Mouse (Mus musculus): ENCODE data around the gene Rpf1. TPM values are rescaled to one million over a fixed set of nuclear protein-coding genes. Genes with fewer than 3 reads are reported as not detected.

Rpf1 gene
- polyA plus RNA-seq, 1 experiment from 2014 or later: 35.0 TPM

DNA sequence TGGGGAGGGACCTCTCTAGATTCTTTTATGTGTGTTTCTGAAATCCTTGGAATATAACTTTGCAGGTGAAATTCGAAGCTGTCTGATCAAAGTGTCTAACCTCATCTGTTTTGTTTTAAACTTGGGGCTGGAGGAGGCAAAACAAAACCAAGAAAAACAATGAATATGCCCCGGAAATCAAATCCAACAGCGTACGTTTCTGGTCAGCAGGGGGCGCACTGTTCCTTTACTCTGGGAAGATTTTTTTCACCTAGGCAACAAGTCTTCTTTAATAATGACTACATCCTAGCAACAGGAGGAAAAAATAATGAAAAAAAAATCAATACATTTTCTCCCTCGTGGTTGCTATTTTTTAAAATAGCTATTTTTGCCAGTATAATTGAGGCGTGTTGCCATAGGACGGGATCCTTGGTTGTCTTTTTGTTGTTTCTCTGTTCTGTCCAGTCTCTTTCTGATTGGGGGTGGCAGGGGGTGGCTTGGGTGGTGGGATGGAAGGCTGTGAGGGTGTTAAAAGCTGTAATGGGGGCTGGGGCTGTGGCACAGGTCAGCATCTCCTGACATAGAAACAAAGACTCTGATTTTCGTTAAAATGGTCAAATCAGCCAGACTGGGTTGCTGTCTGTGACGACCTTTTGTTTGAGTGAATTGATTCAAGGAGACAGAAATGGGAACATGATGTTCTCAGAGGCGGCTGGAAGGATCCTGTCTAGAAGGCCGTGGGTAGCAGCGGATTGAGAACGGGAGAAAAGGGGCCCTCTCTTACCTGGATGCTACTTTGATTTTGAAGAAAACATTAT, 43.2 kb upstream of the Rpf1 start:
- H3K36me3 ChIP-seq (ENCODE audit: control insufficient read depth, insufficient read depth, low read length): no peaks in the 10 kb centered on the region
- ATAC-seq (ENCODE audit: insufficient number of reproducible peaks, insufficient read depth, low FRiP score, low read depth): no peak
- H3K27me3 ChIP-seq (ENCODE audit: control insufficient read depth, insufficient read depth, low read length): no peaks in the 10 kb centered on the region
- H3K9ac ChIP-seq (ENCODE audit: low read length): no peak overlapping the region
- no peaks in the 10 kb centered on the region for H3K9me3 ChIP-seq (ENCODE audit: control insufficient read depth, low read length)
- 37% methylated on average over 14 of the region's 14 CpGs for WGBS
- H3K4me3 ChIP-seq (ENCODE audit: control insufficient read depth in 1 of 2, insufficient read depth in 1 of 2, low read depth in 1 of 2, low read length in 2 of 2): no peak overlapping the region
- H3K4me1 ChIP-seq (ENCODE audit: control insufficient read depth in 2 of 2, insufficient read depth in 2 of 2, low read length in 2 of 2): no peaks in the 10 kb centered on the region
- H3K4me2 ChIP-seq (ENCODE audit: low read length): 0 out of 2 replicates have a peak overlapping the region, but pooled peaks have one; percentile 20
- H3K27ac ChIP-seq (replicated peaks in 1 of 2; ENCODE audit: control insufficient read depth in 1 of 2, insufficient read depth in 1 of 2, low read depth in 2 of 2, low read length in 2 of 2): no peak overlapping the region

DNA sequence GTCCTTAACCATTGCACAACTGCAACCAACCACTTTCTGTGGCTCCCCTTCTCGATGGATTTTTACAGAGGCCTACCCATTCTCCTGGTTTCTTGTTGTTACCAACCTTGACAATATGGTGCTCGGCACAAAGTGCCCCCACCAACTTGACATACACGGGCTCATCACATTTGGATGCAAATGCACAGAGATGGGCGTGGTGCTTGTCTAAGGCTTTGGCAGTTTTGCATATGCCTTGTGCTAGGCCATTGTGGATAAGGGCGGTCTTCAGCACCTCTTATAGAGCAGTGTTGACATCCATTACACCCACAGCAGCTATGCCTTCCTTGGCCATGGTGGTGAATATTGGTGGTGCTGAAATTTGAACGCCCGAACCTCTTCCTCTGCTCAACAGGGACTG, 41.7 kb upstream of the Rpf1 start:
- Histone ChIP-seq H3K4me2 (ENCODE audit: low read length) (no peak overlapping the region), H3K9me3 (ENCODE audit: control insufficient read depth, low read length) (no peaks in the 10 kb centered on the region), H3K36me3 (ENCODE audit: control insufficient read depth, insufficient read depth, low read length) (no peaks in the 10 kb centered on the region), H3K9ac (ENCODE audit: low read length) (no peak overlapping the region), H3K27ac (replicated peaks in 1 of 2; ENCODE audit: control insufficient read depth in 1 of 2, insufficient read depth in 1 of 2, low read depth in 2 of 2, low read length in 2 of 2) (no peak overlapping the region), H3K27me3 (ENCODE audit: control insufficient read depth, insufficient read depth, low read length) (no peaks in the 10 kb centered on the region), H3K4me1 (ENCODE audit: control insufficient read depth in 2 of 2, insufficient read depth in 2 of 2, low read length in 2 of 2) (no peaks in the 10 kb centered on the region), H3K4me3 (ENCODE audit: control insufficient read depth in 1 of 2, insufficient read depth in 1 of 2, low read depth in 1 of 2, low read length in 2 of 2) (no peak overlapping the region)
- no peak for ATAC-seq (ENCODE audit: insufficient number of reproducible peaks, insufficient read depth, low FRiP score, low read depth)
- 83% methylated on average over 7 of the region's 7 CpGs for WGBS

DNA sequence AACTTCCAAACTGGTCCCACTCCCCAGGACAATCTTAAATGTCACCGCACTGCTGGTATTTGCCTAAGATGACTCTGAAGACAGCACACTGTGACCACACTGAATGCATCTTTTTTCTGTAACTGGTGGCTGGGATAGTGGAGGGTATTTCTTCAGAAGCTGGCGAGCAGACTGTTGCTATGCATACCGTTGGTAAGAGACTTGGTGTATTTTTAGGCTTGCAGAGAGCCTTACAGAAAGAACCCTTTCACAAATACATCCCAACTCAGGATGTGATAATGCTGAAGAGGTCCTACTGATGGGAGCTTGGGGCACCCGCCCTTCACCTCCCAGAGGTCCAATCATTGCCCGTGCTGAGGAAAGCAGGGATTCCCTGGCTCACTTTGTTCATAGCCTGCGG, 36.3 kb upstream of the Rpf1 start:
- Histone ChIP-seq H3K9me3 (ENCODE audit: control insufficient read depth, low read length) (no peaks in the 10 kb centered on the region), H3K4me3 (ENCODE audit: control insufficient read depth in 1 of 2, insufficient read depth in 1 of 2, low read depth in 1 of 2, low read length in 2 of 2) (no peak overlapping the region), H3K36me3 (ENCODE audit: control insufficient read depth, insufficient read depth, low read length) (no peaks in the 10 kb centered on the region), H3K27me3 (ENCODE audit: control insufficient read depth, insufficient read depth, low read length) (no peaks in the 10 kb centered on the region), H3K27ac (replicated peaks in 1 of 2; ENCODE audit: control insufficient read depth in 1 of 2, insufficient read depth in 1 of 2, low read depth in 2 of 2, low read length in 2 of 2) (no peak overlapping the region), H3K9ac (ENCODE audit: low read length) (no peak overlapping the region), H3K4me1 (ENCODE audit: control insufficient read depth in 2 of 2, insufficient read depth in 2 of 2, low read length in 2 of 2) (0 out of 4 replicates have a peak, but pooled peaks cover 0 to 2% of the 10 kb centered on the region in 2 experiments), H3K4me2 (ENCODE audit: low read length) (no peak overlapping the region)
- 32% methylated on average over 6 of the region's 6 CpGs for WGBS
- no peak for ATAC-seq (ENCODE audit: insufficient number of reproducible peaks, insufficient read depth, low FRiP score, low read depth)

DNA sequence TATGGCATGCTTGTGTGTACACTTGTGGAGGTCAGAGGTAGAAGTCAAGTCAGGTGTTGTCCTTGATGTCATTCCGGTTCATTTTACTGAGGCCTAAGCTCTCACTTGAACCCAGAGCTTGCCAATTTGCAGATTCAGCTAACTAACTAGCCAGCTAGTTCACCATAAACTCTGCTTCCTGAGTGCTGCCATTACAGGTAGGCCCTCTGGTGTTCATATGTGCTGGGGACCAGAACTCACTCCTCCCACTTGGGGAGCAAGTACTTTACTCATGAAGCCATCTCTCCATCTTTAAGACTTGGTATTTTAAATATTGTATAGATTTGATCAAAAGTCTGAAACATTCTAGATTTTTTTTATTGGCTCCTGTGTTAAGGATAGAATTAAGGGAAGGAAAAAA, 35.3 kb upstream of the Rpf1 start:
- H3K4me2 ChIP-seq (ENCODE audit: low read length): no peak overlapping the region
- 80% methylated on average over 1 of the region's 1 CpGs for WGBS
- H3K9ac ChIP-seq (ENCODE audit: low read length): no peak overlapping the region
- no peak overlapping the region for H3K27ac ChIP-seq (replicated peaks in 1 of 2; ENCODE audit: control insufficient read depth in 1 of 2, insufficient read depth in 1 of 2, low read depth in 2 of 2, low read length in 2 of 2)
- no peaks in the 10 kb centered on the region for H3K27me3 ChIP-seq (ENCODE audit: control insufficient read depth, insufficient read depth, low read length)
- 0 out of 4 replicates have a peak, but pooled peaks cover 0 to 2% of the 10 kb centered on the region in 2 experiments for H3K4me1 ChIP-seq (ENCODE audit: control insufficient read depth in 2 of 2, insufficient read depth in 2 of 2, low read length in 2 of 2)
- no peaks in the 10 kb centered on the region for H3K9me3 ChIP-seq (ENCODE audit: control insufficient read depth, low read length)
- no peak for ATAC-seq (ENCODE audit: insufficient number of reproducible peaks, insufficient read depth, low FRiP score, low read depth)
- H3K4me3 ChIP-seq (ENCODE audit: control insufficient read depth in 1 of 2, insufficient read depth in 1 of 2, low read depth in 1 of 2, low read length in 2 of 2): no peak overlapping the region
- H3K36me3 ChIP-seq (ENCODE audit: control insufficient read depth, insufficient read depth, low read length): no peaks in the 10 kb centered on the region

DNA sequence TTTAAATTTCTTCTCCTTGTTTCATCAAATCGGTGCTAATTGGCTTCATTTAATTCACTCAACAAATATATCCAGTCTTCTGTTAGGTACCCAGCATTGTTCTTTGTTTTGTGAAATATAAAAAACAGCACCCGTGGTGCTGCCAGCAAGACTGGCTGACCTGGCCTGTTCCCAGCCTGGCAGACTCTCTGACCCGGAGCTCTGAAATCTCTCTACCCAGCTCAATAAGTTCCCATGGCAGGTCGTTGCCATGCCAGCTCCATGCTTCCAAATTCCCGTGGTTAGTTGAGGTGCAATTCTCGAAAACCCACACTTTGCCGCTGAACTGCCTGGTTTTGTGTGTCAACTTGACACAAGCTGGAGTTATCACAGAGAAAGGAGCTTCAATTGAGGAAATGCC, 33.6 kb upstream of the Rpf1 start:
- WGBS: 76% methylated on average over 7 of the region's 7 CpGs

DNA sequence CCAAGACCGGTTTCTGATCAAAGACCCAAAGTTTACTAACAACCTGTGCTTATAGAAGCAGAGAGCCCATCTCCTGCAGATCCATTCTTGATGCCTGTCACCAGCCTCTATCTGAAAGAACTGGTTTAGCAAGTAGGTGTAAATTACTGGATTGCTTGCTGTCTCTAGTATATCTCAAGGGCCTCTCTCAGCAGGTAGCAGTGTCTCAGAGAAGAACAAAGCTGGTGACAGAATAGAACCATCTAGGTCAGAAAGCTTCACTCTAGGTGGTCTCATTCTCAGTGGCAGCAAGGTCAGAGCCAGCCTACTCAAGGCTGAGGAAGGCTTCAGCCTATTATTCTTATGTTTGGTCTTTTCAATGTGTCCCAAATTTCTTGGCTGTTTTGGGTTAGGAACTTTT, 22.4 kb upstream of the Rpf1 start:
- H3K27me3 ChIP-seq (ENCODE audit: control insufficient read depth, insufficient read depth, low read length): no peaks in the 10 kb centered on the region
- no peak overlapping the region for H3K27ac ChIP-seq (replicated peaks in 1 of 2; ENCODE audit: control insufficient read depth in 1 of 2, insufficient read depth in 1 of 2, low read depth in 2 of 2, low read length in 2 of 2)
- ATAC-seq (ENCODE audit: insufficient number of reproducible peaks, insufficient read depth, low FRiP score, low read depth): no peak
- WGBS: 19% methylated on average over 1 of the region's 1 CpGs
- no peak overlapping the region for H3K9ac ChIP-seq (ENCODE audit: low read length)
- no peaks in the 10 kb centered on the region for H3K4me1 ChIP-seq (ENCODE audit: control insufficient read depth in 2 of 2, insufficient read depth in 2 of 2, low read length in 2 of 2)
- 0 out of 2 replicates have a peak, but pooled peaks cover 4% of the 10 kb centered on the region for H3K9me3 ChIP-seq (ENCODE audit: control insufficient read depth, low read length)
- H3K4me3 ChIP-seq (ENCODE audit: control insufficient read depth in 1 of 2, insufficient read depth in 1 of 2, low read depth in 1 of 2, low read length in 2 of 2): no peak overlapping the region
- H3K4me2 ChIP-seq (ENCODE audit: low read length): no peak overlapping the region
- H3K36me3 ChIP-seq (ENCODE audit: control insufficient read depth, insufficient read depth, low read length): no peaks in the 10 kb centered on the region

More for the DNA sequence above, 33.6 kb upstream of the Rpf1 start:
- H3K9ac ChIP-seq (ENCODE audit: low read length): no peak overlapping the region
- 0 out of 4 replicates have a peak, but pooled peaks cover 0 to 2% of the 10 kb centered on the region in 2 experiments for H3K4me1 ChIP-seq (ENCODE audit: control insufficient read depth in 2 of 2, insufficient read depth in 2 of 2, low read length in 2 of 2)
- no peak overlapping the region for H3K27ac ChIP-seq (replicated peaks in 1 of 2; ENCODE audit: control insufficient read depth in 1 of 2, insufficient read depth in 1 of 2, low read depth in 2 of 2, low read length in 2 of 2)
- no peak for ATAC-seq (ENCODE audit: insufficient number of reproducible peaks, insufficient read depth, low FRiP score, low read depth)
- H3K36me3 ChIP-seq (ENCODE audit: control insufficient read depth, insufficient read depth, low read length): no peaks in the 10 kb centered on the region
- no peak overlapping the region for H3K4me3 ChIP-seq (ENCODE audit: control insufficient read depth in 1 of 2, insufficient read depth in 1 of 2, low read depth in 1 of 2, low read length in 2 of 2)
- no peaks in the 10 kb centered on the region for H3K27me3 ChIP-seq (ENCODE audit: control insufficient read depth, insufficient read depth, low read length)
- no peaks in the 10 kb centered on the region for H3K9me3 ChIP-seq (ENCODE audit: control insufficient read depth, low read length)
- H3K4me2 ChIP-seq (ENCODE audit: low read length): no peak overlapping the region

DNA sequence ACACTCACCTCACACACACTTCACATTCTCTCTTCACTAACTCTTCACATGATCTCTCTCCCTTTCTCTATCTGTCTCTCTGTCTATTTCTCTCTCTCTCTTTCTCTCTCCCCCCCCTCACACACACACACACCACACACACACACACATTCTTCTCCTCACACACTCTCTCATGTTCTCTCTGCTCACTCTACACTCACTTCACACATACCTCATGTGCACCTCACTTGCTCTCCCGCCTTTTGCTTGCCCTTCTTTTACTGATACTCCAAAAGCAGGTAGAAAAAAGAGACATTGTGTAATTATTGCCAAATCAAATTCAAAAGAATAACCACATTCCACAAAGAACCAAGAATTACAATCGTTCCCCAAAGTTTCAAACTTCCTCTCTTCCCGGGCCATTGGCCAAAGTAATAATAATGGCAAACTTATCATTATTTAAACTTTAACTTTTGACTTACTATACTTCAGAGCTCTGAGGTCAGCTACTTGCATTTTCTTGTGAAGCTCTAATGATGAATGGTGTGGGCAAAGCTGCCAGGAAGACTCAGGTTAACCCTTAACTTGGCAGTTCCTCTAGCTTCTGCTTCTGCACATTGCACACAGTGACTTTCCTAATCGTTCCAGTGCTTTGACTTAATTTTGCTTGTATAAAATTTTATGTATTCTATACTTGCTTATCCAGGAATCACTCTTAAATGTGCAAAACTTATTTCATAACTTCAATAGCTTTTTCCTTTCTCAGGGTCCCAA, 19.5 kb upstream of the Rpf1 start:
- H3K27me3 ChIP-seq (ENCODE audit: control insufficient read depth, insufficient read depth, low read length): no peaks in the 10 kb centered on the region
- H3K9ac ChIP-seq (ENCODE audit: low read length): no peak overlapping the region
- H3K4me1 ChIP-seq (ENCODE audit: control insufficient read depth in 2 of 2, insufficient read depth in 2 of 2, low read length in 2 of 2): no peaks in the 10 kb centered on the region
- WGBS: 78% methylated on average over 4 of the region's 4 CpGs
- 0 out of 2 replicates have a peak, but pooled peaks cover 4% of the 10 kb centered on the region for H3K9me3 ChIP-seq (ENCODE audit: control insufficient read depth, low read length)
- ATAC-seq (ENCODE audit: insufficient number of reproducible peaks, insufficient read depth, low FRiP score, low read depth): no peak
- H3K4me2 ChIP-seq (ENCODE audit: low read length): no peak overlapping the region
- no peak overlapping the region for H3K27ac ChIP-seq (replicated peaks in 1 of 2; ENCODE audit: control insufficient read depth in 1 of 2, insufficient read depth in 1 of 2, low read depth in 2 of 2, low read length in 2 of 2)
- H3K36me3 ChIP-seq (ENCODE audit: control insufficient read depth, insufficient read depth, low read length): no peaks in the 10 kb centered on the region
- no peak overlapping the region for H3K4me3 ChIP-seq (ENCODE audit: control insufficient read depth in 1 of 2, insufficient read depth in 1 of 2, low read depth in 1 of 2, low read length in 2 of 2)

Measured in heart, embryonic 14.5 days (tissue).